Mouse (Mus musculus): ENCODE results near the gene Slc4a10.

DNA sequence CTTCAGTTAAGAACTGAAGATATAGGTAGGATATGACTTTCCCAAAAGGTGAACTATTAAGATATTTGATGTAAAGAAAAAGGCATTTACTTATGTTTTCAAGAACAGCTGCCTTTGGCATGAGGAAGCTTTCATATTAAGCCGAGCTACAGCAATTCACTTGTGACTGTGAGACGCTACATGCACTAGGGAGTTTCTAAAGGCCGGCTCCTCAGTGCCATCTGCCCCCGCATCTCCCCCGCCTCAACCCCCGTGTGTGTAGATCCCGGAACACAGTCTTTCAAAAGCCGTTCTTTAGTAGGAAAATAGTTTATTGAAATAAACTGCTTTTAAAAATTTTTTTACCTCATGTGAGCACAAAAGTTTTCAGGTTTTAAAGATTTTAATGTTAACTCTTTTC, 42.5 kb downstream of the Slc4a10 start:
- TF ChIP-seq CTCF (IDR thresholded peaks at IDR 0.05; ENCODE audit: insufficient read depth, low read length) (no peak), POLR2A (IDR thresholded peaks at IDR 0.05; ENCODE audit: borderline replicate concordance, extremely low read depth, low read depth, low read length) (no peak)

Data from lung, adult 2 months (tissue).